ENCODE assay signal across 18 mouse cellular contexts in genomic region chr16:35318397-35318796, GRCm38 (mm10).
"Had no signal": no experiment of that assay in that cellular context is flagged by ENCODE, and none has a peak within 500 bp of the region (broad histone marks: within the 10 kb centered on the region; RNA-seq: fewer than 3 reads in every experiment).

No protein-coding gene starts in this region.

- ATAC-seq: hindbrain, embryonic 16.5 days; inflammation-experienced regulatory T-cells, adult 6 months; intestine, embryonic 15.5 days; intestine, postnatal 0 days had no signal

- DNase-seq: gastrocnemius, adult 2 months; gastrocnemius, postnatal 10 days; gastrocnemius, postnatal 25 days; heart, adult 2 months; heart, postnatal 14 days; heart, postnatal 4 days; kidney, adult 18-20 months; kidney, adult 8-10 months; kidney, postnatal 10 days; kidney, postnatal 25 days; kidney, postnatal 4 days; layer of hippocampus, adult 9-11 months; layer of hippocampus, postnatal 36 days; liver had no signal
